Mouse (Mus musculus) brain, embryonic 14.5 days (tissue): ENCODE data around the gene Lsm10.

Experiments used
- CTCF ChIP-seq: fragments of 200-500 bp; IDR thresholded peaks from 2 replicates; pipeline ENCODE4 v1.5.1; 2012; ENCODE audit warnings: inconsistent platforms, mild to moderate bottlenecking, moderate library complexity, borderline replicate concordance; ENCODE audit not compliant: insufficient read depth, insufficient read length; ENCODE audit errors: extremely low read depth
- POLR2A ChIP-seq: fragments of 200-500 bp; IDR thresholded peaks from 2 replicates; pipeline ENCODE4 v1.6.1; 2012; ENCODE audit warnings: mild to moderate bottlenecking, inconsistent platforms, borderline replicate concordance; ENCODE audit not compliant: poor library complexity, insufficient read depth, insufficient read length, severe bottlenecking; ENCODE audit errors: extremely low read depth

GRCm38 (mm10) chr4:126083021-126083420 lies 13.4 kb upstream of the Lsm10 start:
- no peak for TF ChIP-seq CTCF
- no peak for TF ChIP-seq POLR2A
